Mouse (Mus musculus) kidney, embryonic 14.5 days (tissue): ENCODE results near the gene Tbc1d2. TPM values are rescaled to one million over a fixed set of nuclear protein-coding genes. Genes with fewer than 3 reads are reported as not detected.
"Not testable (repeated sequence)": the region's sequence is repeated elsewhere in the genome, so short reads cannot be mapped to it uniquely, and the experiment has no call there.

Source experiments
- ATAC-seq: fragments of 200-750 bp; cut with Nextera tagmentation; 2 replicates; pipeline ENCODE4 v1.8.0; 2017; ENCODE audit warnings: moderate number of reproducible peaks, mild to moderate bottlenecking, moderate TSS enrichment, moderate library complexity; ENCODE audit not compliant: low FRiP score, low TSS enrichment
- H3K27ac ChIP-seq: fragments of 300-500 bp; sonication (generic); 2 replicates; pipeline ENCODE4 v1.5.1; 2014; ENCODE audit warnings: low read depth, mild to moderate bottlenecking, low read length, moderate library complexity, mixed read lengths
- H3K27me3 ChIP-seq: fragments of 300-500 bp; sonication (generic); 2 replicates; pipeline ENCODE4 v1.6.1; 2014; ENCODE audit warnings: mild to moderate bottlenecking, low read length; ENCODE audit not compliant: control insufficient read depth, insufficient read depth
- H3K36me3 ChIP-seq: fragments of 300-500 bp; sonication (generic); 2 replicates; pipeline ENCODE4 v1.6.1; 2014; ENCODE audit warnings: low read length, mixed read lengths; ENCODE audit not compliant: control insufficient read depth, insufficient read depth
- H3K4me1 ChIP-seq: fragments of 300-500 bp; sonication (generic); 2 replicates; pipeline ENCODE4 v1.6.1; 2014; ENCODE audit warnings: low read length, mixed read lengths; ENCODE audit not compliant: control insufficient read depth, insufficient read depth
- H3K4me2 ChIP-seq: fragments of 300-500 bp; sonication (generic); replicated peaks from 2 replicates; pipeline ENCODE4 v1.6.1; 2014; ENCODE audit warnings: low read depth, mild to moderate bottlenecking, low read length
- H3K4me3 ChIP-seq: fragments of 300-500 bp; sonication (generic); 2 replicates; pipeline ENCODE4 v1.5.1; 2014; ENCODE audit warnings: mild to moderate bottlenecking, low read length
- H3K9ac ChIP-seq: fragments of 300-500 bp; sonication (generic); 2 replicates; pipeline ENCODE4 v1.6.1; 2014; ENCODE audit warnings: low read depth, mild to moderate bottlenecking, low read length, moderate library complexity
- H3K9me3 ChIP-seq: fragments of 300-500 bp; sonication (generic); 2 replicates; pipeline ENCODE4 v1.6.1; 2016; ENCODE audit warnings: low read length; ENCODE audit not compliant: control insufficient read depth
- WGBS: fragments of 180-500 bp; shearing (Covaris S2); extraction: QIAGEN DNeasy Blood & Tissue Kit; methylation state at CpG from one replicate; pipeline ENCODE4 v1.1.7; 2014; 5-methylcytosine and 5-hydroxymethylcytosine counted together
- polyA plus RNA-seq: library from polyadenylated mRNA; unstranded; fragments of >200 nt; fragmentation: Nextera tagmentation; extraction: Ambion mirVana; gene quantifications from 2 replicates; pipeline ENCODE4 v1.2.1, GENCODE M21; 2014

The Tbc1d2 gene
- polyA plus RNA-seq, 1 experiment from 2014 or later, result 2.6 TPM

DNA sequence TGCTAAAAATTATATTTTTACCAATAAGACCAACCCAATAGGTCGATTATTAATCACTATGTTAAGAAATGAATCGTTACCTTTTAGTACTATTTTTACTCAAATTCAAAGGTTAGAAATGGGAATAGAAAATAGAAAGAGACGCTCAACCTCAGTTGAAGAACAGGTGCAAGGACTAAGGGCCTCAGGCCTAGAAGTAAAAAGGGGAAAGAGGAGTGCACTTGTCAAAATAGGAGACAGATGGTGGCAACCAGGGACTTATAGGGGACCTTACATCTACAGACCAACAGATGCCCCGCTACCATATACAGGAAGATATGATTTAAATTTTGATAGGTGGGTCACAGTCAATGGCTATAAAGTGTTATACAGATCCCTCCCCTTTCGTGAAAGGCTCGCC, 65.9 kb downstream of the Tbc1d2 start:
- not testable (repeated sequence) for H3K4me3 ChIP-seq, H3K9ac ChIP-seq, H3K27ac ChIP-seq, H3K36me3 ChIP-seq, H3K9me3 ChIP-seq, H3K4me1 ChIP-seq, H3K27me3 ChIP-seq, H3K4me2 ChIP-seq, ATAC-seq
- WGBS, result 40% methylated on average over 2 of the region's 6 CpGs

- not testable (repeated sequence) for H3K4me2 ChIP-seq, H3K4me3 ChIP-seq, H3K9me3 ChIP-seq, H3K27ac ChIP-seq, H3K36me3 ChIP-seq, H3K27me3 ChIP-seq, H3K9ac ChIP-seq, H3K4me1 ChIP-seq, ATAC-seq
- WGBS, result 87% methylated on average over 9 of the region's 9 CpGs
Measured at GRCm38 (mm10) chr4:46582024-46582423, 68.0 kb downstream of the Tbc1d2 start.

- H3K9me3 ChIP-seq, H3K36me3 ChIP-seq, ATAC-seq, H3K27me3 ChIP-seq, H3K4me1 ChIP-seq, H3K4me3 ChIP-seq, H3K27ac ChIP-seq, H3K4me2 ChIP-seq, H3K9ac ChIP-seq: not testable (repeated sequence)
- WGBS, result 88% methylated on average over 22 of the region's 22 CpGs
Measured at GRCm38 (mm10) chr4:46581577-46581976, 68.4 kb downstream of the Tbc1d2 start.

GRCm38 (mm10) chr4:46580799-46581243, 69.2 kb downstream of the Tbc1d2 start:
- ATAC-seq, H3K36me3 ChIP-seq, H3K27me3 ChIP-seq, H3K4me2 ChIP-seq, H3K4me1 ChIP-seq, H3K27ac ChIP-seq, H3K9me3 ChIP-seq, H3K4me3 ChIP-seq, H3K9ac ChIP-seq: not testable (repeated sequence)
- WGBS, result 90% methylated on average over 15 of the region's 15 CpGs

DNA sequence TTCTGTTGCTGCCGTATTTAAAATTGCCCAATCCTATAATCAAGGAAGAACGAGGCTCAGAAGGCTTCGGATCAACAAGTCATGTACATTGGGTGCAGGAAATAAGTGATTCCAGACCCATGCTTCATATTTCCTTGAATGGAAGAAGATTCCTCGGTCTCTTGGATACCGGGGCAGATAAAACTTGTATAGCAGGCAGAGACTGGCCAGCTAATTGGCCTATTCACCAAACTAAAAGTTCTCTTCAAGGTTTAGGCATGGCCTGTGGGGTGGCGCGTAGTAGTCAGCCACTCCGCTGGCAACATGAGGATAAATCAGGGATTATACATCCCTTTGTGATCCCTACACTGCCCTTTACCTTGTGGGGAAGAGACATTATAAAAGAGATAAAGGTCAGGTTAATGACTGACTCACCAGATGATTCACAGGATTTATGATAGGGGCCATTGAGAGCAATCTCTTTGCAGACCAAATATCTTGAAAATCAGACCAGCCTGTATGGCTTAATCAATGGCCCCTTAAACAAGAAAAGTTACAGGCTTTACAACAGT, 71.1 kb downstream of the Tbc1d2 start:
- not testable (repeated sequence) for H3K27me3 ChIP-seq, H3K4me2 ChIP-seq, H3K4me3 ChIP-seq, H3K27ac ChIP-seq, H3K36me3 ChIP-seq, ATAC-seq, H3K9ac ChIP-seq, H3K4me1 ChIP-seq, H3K9me3 ChIP-seq
- 92% methylated on average over 8 of the region's 8 CpGs for WGBS

DNA sequence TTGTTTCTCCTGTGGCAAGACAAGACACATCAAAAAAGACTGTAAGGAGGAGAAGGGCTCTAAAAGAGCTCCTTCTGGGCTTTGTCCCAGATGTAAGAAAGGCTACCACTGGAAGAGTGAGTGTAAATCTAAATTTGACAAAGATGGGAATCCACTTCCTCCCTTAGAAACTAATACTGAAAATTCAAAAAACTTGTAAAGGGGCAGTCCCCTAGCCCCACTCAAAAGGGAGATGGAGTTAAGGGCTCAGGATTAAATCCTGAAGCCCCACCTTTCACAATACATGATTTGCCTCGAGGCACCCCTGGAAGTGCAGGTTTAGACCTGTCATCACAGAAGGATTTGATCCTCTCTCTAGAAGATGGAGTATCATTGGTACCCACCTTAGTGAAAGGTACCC, 71.8 kb downstream of the Tbc1d2 start:
- ATAC-seq, result no peak
- WGBS, result 77% methylated on average over 1 of the region's 1 CpGs
- H3K4me1 ChIP-seq, result no peaks in the 10 kb centered on the region
- H3K9me3 ChIP-seq, result peaks cover 6% of the 10 kb centered on the region; the same call in 1 of the 2 replicates
- no peak overlapping the region for H3K4me3 ChIP-seq
- no peak overlapping the region for H3K27ac ChIP-seq
- H3K27me3 ChIP-seq, result no peaks in the 10 kb centered on the region
- no peak overlapping the region for H3K9ac ChIP-seq
- no peaks in the 10 kb centered on the region for H3K36me3 ChIP-seq
- no peak overlapping the region for H3K4me2 ChIP-seq

DNA sequence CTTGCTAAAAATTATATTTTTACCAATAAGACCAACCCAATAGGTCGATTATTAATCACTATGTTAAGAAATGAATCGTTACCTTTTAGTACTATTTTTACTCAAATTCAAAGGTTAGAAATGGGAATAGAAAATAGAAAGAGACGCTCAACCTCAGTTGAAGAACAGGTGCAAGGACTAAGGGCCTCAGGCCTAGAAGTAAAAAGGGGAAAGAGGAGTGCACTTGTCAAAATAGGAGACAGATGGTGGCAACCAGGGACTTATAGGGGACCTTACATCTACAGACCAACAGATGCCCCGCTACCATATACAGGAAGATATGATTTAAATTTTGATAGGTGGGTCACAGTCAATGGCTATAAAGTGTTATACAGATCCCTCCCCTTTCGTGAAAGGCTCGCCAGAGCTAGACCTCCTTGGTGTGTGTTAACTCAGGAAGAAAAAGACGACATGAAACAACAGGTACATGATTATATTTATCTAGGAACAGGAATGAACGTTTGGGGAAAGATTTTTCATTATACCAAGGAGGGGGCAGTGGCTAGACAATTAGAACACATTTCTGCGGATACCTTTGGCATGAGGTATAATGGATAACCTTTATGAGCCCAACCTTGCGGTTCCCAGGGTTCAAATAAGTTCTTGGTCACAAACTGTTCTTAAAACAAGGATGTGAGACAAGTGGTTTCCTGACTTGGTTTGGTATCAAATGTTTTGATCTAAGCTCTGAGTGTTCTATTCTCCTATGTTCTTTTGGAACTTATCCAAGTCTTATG, 74.3 kb downstream of the Tbc1d2 start:
- WGBS, result 89% methylated on average over 6 of the region's 10 CpGs
- H3K4me1 ChIP-seq, H3K9me3 ChIP-seq, H3K27me3 ChIP-seq, H3K9ac ChIP-seq, H3K4me2 ChIP-seq, ATAC-seq, H3K27ac ChIP-seq, H3K36me3 ChIP-seq, H3K4me3 ChIP-seq: not testable (repeated sequence)

DNA sequence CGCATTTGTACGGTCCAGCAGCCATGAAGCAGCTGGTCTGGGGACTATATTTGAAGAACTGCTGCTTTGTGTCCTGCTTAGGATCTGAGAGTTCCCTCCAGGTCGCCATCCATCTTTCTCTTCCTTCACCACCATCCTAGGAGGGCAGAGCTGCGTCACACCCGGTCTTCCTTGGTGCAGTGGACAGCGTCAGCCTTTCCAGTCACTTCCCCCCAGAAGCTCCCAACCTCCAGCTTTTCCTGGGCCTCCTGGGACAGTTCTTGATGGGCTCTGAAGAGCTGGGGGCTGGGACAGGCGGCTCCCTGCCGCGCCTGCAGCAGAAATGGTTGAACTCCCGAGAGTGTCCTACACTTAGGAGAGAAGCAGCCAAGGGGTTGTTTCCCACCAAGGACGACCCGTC, 75.2 kb downstream of the Tbc1d2 start:
- WGBS, result 66% methylated on average over 10 of the region's 12 CpGs
- no peaks in the 10 kb centered on the region for H3K36me3 ChIP-seq
- no peak overlapping the region for H3K4me2 ChIP-seq
- H3K9ac ChIP-seq, result no peak overlapping the region
- no peak overlapping the region for H3K4me3 ChIP-seq
- H3K4me1 ChIP-seq, result no peaks in the 10 kb centered on the region
- H3K27ac ChIP-seq, result no peak overlapping the region
- 0 out of 2 replicates have a peak, but pooled peaks cover 3% of the 10 kb centered on the region for H3K9me3 ChIP-seq
- ATAC-seq, result no peak
- H3K27me3 ChIP-seq, result no peaks in the 10 kb centered on the region

DNA sequence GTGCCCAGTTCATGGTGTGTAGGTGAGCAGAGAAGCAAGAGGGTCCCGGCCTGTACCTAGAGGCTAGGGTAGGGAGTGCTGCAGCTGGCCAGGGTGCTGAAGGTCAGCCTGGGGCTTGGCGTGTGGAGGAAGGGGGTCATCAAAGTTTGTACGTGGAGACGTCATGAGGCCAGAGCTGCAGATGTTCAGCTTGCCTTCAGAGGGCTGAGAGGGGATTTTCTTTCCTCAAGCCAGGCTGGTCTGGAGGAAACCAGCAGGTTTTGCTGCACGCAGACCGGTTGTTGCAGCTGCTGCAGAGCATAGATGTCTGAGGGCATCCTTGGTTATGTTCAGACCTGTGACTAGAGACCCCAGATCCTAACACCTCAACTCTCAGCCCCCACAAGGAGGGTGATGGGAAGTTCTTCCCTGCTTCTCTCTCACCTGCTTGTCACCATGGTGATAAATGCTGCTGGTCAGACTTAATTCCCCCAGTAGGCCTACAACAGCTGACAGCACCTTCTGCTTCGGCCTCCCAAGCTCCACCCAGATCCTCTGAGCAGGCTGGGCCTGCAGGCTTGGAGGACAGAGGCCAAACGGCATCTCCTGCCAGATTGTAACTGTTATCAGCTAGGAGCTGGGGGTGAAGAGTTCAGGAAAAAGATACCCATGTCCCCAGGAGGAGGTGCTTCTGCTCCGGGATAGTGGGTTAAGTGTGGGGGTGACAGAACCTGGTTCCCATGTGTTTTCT, 75.8 kb downstream of the Tbc1d2 start:
- H3K4me2 ChIP-seq, result no peak overlapping the region
- no peaks in the 10 kb centered on the region for H3K27me3 ChIP-seq
- 28% methylated on average over 9 of the region's 9 CpGs for WGBS
- no peak overlapping the region for H3K9ac ChIP-seq
- 0 out of 2 replicates have a peak, but pooled peaks cover 3% of the 10 kb centered on the region for H3K9me3 ChIP-seq
- H3K36me3 ChIP-seq, result no peaks in the 10 kb centered on the region
- no peaks in the 10 kb centered on the region for H3K4me1 ChIP-seq
- no peak overlapping the region for H3K4me3 ChIP-seq
- no peak overlapping the region for H3K27ac ChIP-seq
- no peak for ATAC-seq
